Mouse (Mus musculus): ENCODE measurements around the gene Mfsd14a. TPM values are rescaled to one million over a fixed set of nuclear protein-coding genes. Genes with fewer than 3 reads are reported as not detected.

Gene Mfsd14a
- 86.0 and 94.3 TPM in 2 replicates for polyA plus RNA-seq (2014; fragmentation: Nextera tagmentation; extraction: Ambion mirVana)

- WGBS, result under 1% methylated on average over 37 of the region's 39 CpGs
- Histone ChIP-seq H3K4me2 (ENCODE audit: low read depth, severe bottlenecking) (peak within 1 kb of the TSS; percentile 63), H3K27ac (replicated peaks; ENCODE audit: low read depth, low read length) (peak within 1 kb of the TSS; percentile 72), H3K9ac (ENCODE audit: low read length) (peak within 1 kb of the TSS; percentile 75), H3K27me3 (ENCODE audit: control insufficient read depth, insufficient read depth, low read length) (no peaks in the 10 kb centered on the region), H3K4me3 (ENCODE audit: low read depth, low read length) (peak within 1 kb of the TSS; percentile 52), H3K4me1 (ENCODE audit: control insufficient read depth, insufficient read depth, low read length) (no peaks in the 10 kb centered on the region), H3K36me3 (ENCODE audit: control insufficient read depth, insufficient read depth, low read length) (no peaks in the 10 kb centered on the region), H3K9me3 (ENCODE audit: control insufficient read depth, low read length) (no peaks in the 10 kb centered on the region)
- ATAC-seq (ENCODE audit: insufficient number of reproducible peaks, low FRiP score, low TSS enrichment, low read depth), result peak; percentile 99
- peak; percentile 99 for DNase-seq (ENCODE audit: low spot score)
These were observed at the start of gene Mfsd14a for GRCm38 (mm10) chr3:116662463-116662863. Mfsd14a (minus strand) TSS chr3:116662677.

- H3K9me3 ChIP-seq (ENCODE audit: control insufficient read depth, low read length), result no peaks in the 10 kb centered on the region
- H3K27me3 ChIP-seq (ENCODE audit: control insufficient read depth, insufficient read depth, low read length), result no peaks in the 10 kb centered on the region
- H3K36me3 ChIP-seq (ENCODE audit: control insufficient read depth, insufficient read depth, low read length), result no peaks in the 10 kb centered on the region
- peak overlapping the region; percentile 75; the same call in 1 of the 2 replicates for H3K27ac ChIP-seq (replicated peaks; ENCODE audit: low read depth, low read length)
- WGBS, result under 1% methylated on average over 80 of the region's 85 CpGs
- peak overlapping the region; percentile 74 for H3K4me2 ChIP-seq (ENCODE audit: low read depth, severe bottlenecking)
- H3K4me3 ChIP-seq (ENCODE audit: low read depth, low read length), result peak overlapping the region; percentile 78
- ATAC-seq (ENCODE audit: insufficient number of reproducible peaks, low FRiP score, low TSS enrichment, low read depth) (peak; percentile 83), DNase-seq (ENCODE audit: low spot score) (peak; percentile 81)
- H3K9ac ChIP-seq (ENCODE audit: low read length), result peak overlapping the region; percentile 94
- H3K4me1 ChIP-seq (ENCODE audit: control insufficient read depth, insufficient read depth, low read length), result 0 out of 2 replicates have a peak, but pooled peaks cover 3% of the 10 kb centered on the region
These were observed 49.4 kb upstream of the Mfsd14a start for GRCm38 (mm10) chr3:116711624-116712435.

GRCm38 (mm10) chr3:116710941-116711340, 48.5 kb upstream of the Mfsd14a start:
- Histone ChIP-seq H3K36me3 (ENCODE audit: control insufficient read depth, insufficient read depth, low read length) (no peaks in the 10 kb centered on the region), H3K4me2 (ENCODE audit: low read depth, severe bottlenecking) (peak overlapping the region; percentile 74; the same call in 1 of the 2 replicates), H3K27me3 (ENCODE audit: control insufficient read depth, insufficient read depth, low read length) (no peaks in the 10 kb centered on the region), H3K9ac (ENCODE audit: low read length) (no peak overlapping the region), H3K27ac (replicated peaks; ENCODE audit: low read depth, low read length) (no peak overlapping the region), H3K9me3 (ENCODE audit: control insufficient read depth, low read length) (no peaks in the 10 kb centered on the region), H3K4me3 (ENCODE audit: low read depth, low read length) (peak overlapping the region; percentile 78), H3K4me1 (ENCODE audit: control insufficient read depth, insufficient read depth, low read length) (0 out of 2 replicates have a peak, but pooled peaks cover 3% of the 10 kb centered on the region)
- ATAC-seq (ENCODE audit: insufficient number of reproducible peaks, low FRiP score, low TSS enrichment, low read depth) (no peak), DNase-seq (ENCODE audit: low spot score) (no peak)
- 53% methylated on average over 9 of the region's 9 CpGs for WGBS

- ATAC-seq (ENCODE audit: insufficient number of reproducible peaks, low FRiP score, low TSS enrichment, low read depth) (no peak), DNase-seq (ENCODE audit: low spot score) (no peak)
- no peak overlapping the region for H3K4me2 ChIP-seq (ENCODE audit: low read depth, severe bottlenecking)
- H3K27me3 ChIP-seq (ENCODE audit: control insufficient read depth, insufficient read depth, low read length), result no peaks in the 10 kb centered on the region
- no peak overlapping the region for H3K9ac ChIP-seq (ENCODE audit: low read length)
- H3K4me1 ChIP-seq (ENCODE audit: control insufficient read depth, insufficient read depth, low read length), result no peaks in the 10 kb centered on the region
- no peaks in the 10 kb centered on the region for H3K9me3 ChIP-seq (ENCODE audit: control insufficient read depth, low read length)
- WGBS, result 90% methylated on average over 1 of the region's 1 CpGs
- H3K4me3 ChIP-seq (ENCODE audit: low read depth, low read length), result no peak overlapping the region
- no peaks in the 10 kb centered on the region for H3K36me3 ChIP-seq (ENCODE audit: control insufficient read depth, insufficient read depth, low read length)
- no peak overlapping the region for H3K27ac ChIP-seq (replicated peaks; ENCODE audit: low read depth, low read length)
These were observed 43.2 kb upstream of the Mfsd14a start for GRCm38 (mm10) chr3:116705637-116706204.

GRCm38 (mm10) chr3:116703835-116704234, 41.4 kb upstream of the Mfsd14a start:
- Histone ChIP-seq H3K4me3 (ENCODE audit: low read depth, low read length) (no peak overlapping the region), H3K27me3 (ENCODE audit: control insufficient read depth, insufficient read depth, low read length) (no peaks in the 10 kb centered on the region), H3K4me2 (ENCODE audit: low read depth, severe bottlenecking) (no peak overlapping the region), H3K27ac (replicated peaks; ENCODE audit: low read depth, low read length) (no peak overlapping the region), H3K36me3 (ENCODE audit: control insufficient read depth, insufficient read depth, low read length) (no peaks in the 10 kb centered on the region), H3K9me3 (ENCODE audit: control insufficient read depth, low read length) (no peaks in the 10 kb centered on the region), H3K4me1 (ENCODE audit: control insufficient read depth, insufficient read depth, low read length) (no peaks in the 10 kb centered on the region), H3K9ac (ENCODE audit: low read length) (no peak overlapping the region)
- DNase-seq (ENCODE audit: low spot score) (no peak), ATAC-seq (ENCODE audit: insufficient number of reproducible peaks, low FRiP score, low TSS enrichment, low read depth) (no peak)
- WGBS, result 91% methylated on average over 5 of the region's 5 CpGs

GRCm38 (mm10) chr3:116702647-116703272, 40.3 kb upstream of the Mfsd14a start:
- Histone ChIP-seq H3K27ac (replicated peaks; ENCODE audit: low read depth, low read length) (no peak overlapping the region), H3K27me3 (ENCODE audit: control insufficient read depth, insufficient read depth, low read length) (no peaks in the 10 kb centered on the region), H3K4me1 (ENCODE audit: control insufficient read depth, insufficient read depth, low read length) (no peaks in the 10 kb centered on the region), H3K4me3 (ENCODE audit: low read depth, low read length) (no peak overlapping the region), H3K4me2 (ENCODE audit: low read depth, severe bottlenecking) (no peak overlapping the region), H3K9me3 (ENCODE audit: control insufficient read depth, low read length) (no peaks in the 10 kb centered on the region), H3K9ac (ENCODE audit: low read length) (no peak overlapping the region), H3K36me3 (ENCODE audit: control insufficient read depth, insufficient read depth, low read length) (no peaks in the 10 kb centered on the region)
- ATAC-seq (ENCODE audit: insufficient number of reproducible peaks, low FRiP score, low TSS enrichment, low read depth) (no peak), DNase-seq (ENCODE audit: low spot score) (no peak)
- WGBS, result 91% methylated on average over 1 of the region's 1 CpGs

GRCm38 (mm10) chr3:116701601-116702000, 39.1 kb upstream of the Mfsd14a start:
- Histone ChIP-seq H3K36me3 (ENCODE audit: control insufficient read depth, insufficient read depth, low read length) (no peaks in the 10 kb centered on the region), H3K27me3 (ENCODE audit: control insufficient read depth, insufficient read depth, low read length) (no peaks in the 10 kb centered on the region), H3K9me3 (ENCODE audit: control insufficient read depth, low read length) (no peaks in the 10 kb centered on the region), H3K4me2 (ENCODE audit: low read depth, severe bottlenecking) (no peak overlapping the region), H3K4me1 (ENCODE audit: control insufficient read depth, insufficient read depth, low read length) (no peaks in the 10 kb centered on the region), H3K9ac (ENCODE audit: low read length) (no peak overlapping the region), H3K27ac (replicated peaks; ENCODE audit: low read depth, low read length) (no peak overlapping the region), H3K4me3 (ENCODE audit: low read depth, low read length) (no peak overlapping the region)
- no peak for ATAC-seq (ENCODE audit: insufficient number of reproducible peaks, low FRiP score, low TSS enrichment, low read depth)
- DNase-seq (ENCODE audit: low spot score), result no peak
- WGBS, result 93% methylated on average over 4 of the region's 4 CpGs

GRCm38 (mm10) chr3:116698786-116699185, 36.3 kb upstream of the Mfsd14a start:
- no peaks in the 10 kb centered on the region for H3K36me3 ChIP-seq (ENCODE audit: control insufficient read depth, insufficient read depth, low read length)
- ATAC-seq (ENCODE audit: insufficient number of reproducible peaks, low FRiP score, low TSS enrichment, low read depth) (no peak), DNase-seq (ENCODE audit: low spot score) (no peak)
- H3K4me2 ChIP-seq (ENCODE audit: low read depth, severe bottlenecking), result no peak overlapping the region
- H3K4me3 ChIP-seq (ENCODE audit: low read depth, low read length), result no peak overlapping the region
- WGBS, result 92% methylated on average over 2 of the region's 2 CpGs
- H3K9me3 ChIP-seq (ENCODE audit: control insufficient read depth, low read length), result no peaks in the 10 kb centered on the region
- H3K27me3 ChIP-seq (ENCODE audit: control insufficient read depth, insufficient read depth, low read length), result no peaks in the 10 kb centered on the region
- H3K27ac ChIP-seq (replicated peaks; ENCODE audit: low read depth, low read length), result no peak overlapping the region
- H3K9ac ChIP-seq (ENCODE audit: low read length), result no peak overlapping the region
- H3K4me1 ChIP-seq (ENCODE audit: control insufficient read depth, insufficient read depth, low read length), result no peaks in the 10 kb centered on the region
